Mouse (Mus musculus) megakaryocyte-erythroid progenitor cell, adult 5-6 weeks (primary cell): ENCODE measurements around the gene Ccdc12. TPM values are rescaled to one million over a fixed set of nuclear protein-coding genes. Genes with fewer than 3 reads are reported as not detected.

ENCODE experiments used
- ATAC-seq: replicated peaks from 2 replicates; pipeline ENCODE4 v1.8.0; 2016; ENCODE audit warnings: mild to moderate bottlenecking, inconsistent platforms; ENCODE audit not compliant: severe bottlenecking, poor library complexity, low FRiP score, low TSS enrichment
- total RNA-seq, 2 experiments: library from RNA; stranded (forward) in 1 of 2; stranded (reverse) in 1 of 2; fragments of 200-1000, 215-1000 nt in 1 of 2; fragments of >200 nt in 1 of 2; fragmentation: Nextera tagmentation in 1 of 2; gene quantifications; 2 replicates each; pipeline ENCODE4 v1.2.3; 2014 to 2017

Ccdc12 gene
- total RNA-seq, 2 experiments from 2014 or later = 70.8 to 110 TPM

- 0 out of 2 replicates have a peak, but pooled peaks have one; percentile 18 for ATAC-seq
Observed at GRCm38 (mm10) chr9:110729841-110730240, 73.5 kb downstream of the Ccdc12 start.

- ATAC-seq = no peak
Observed at GRCm38 (mm10) chr9:110731859-110732258, 75.6 kb downstream of the Ccdc12 start.

GRCm38 (mm10) chr9:110732623-110733022, 76.3 kb downstream of the Ccdc12 start:
- peak; percentile 91 for ATAC-seq

- ATAC-seq = no peak
Observed at GRCm38 (mm10) chr9:110733102-110733501, 76.8 kb downstream of the Ccdc12 start.

GRCm38 (mm10) chr9:110734154-110734553, 77.9 kb downstream of the Ccdc12 start:
- no peak for ATAC-seq

- ATAC-seq = no peak
Observed at GRCm38 (mm10) chr9:110736362-110736761, 80.1 kb downstream of the Ccdc12 start.

GRCm38 (mm10) chr9:110738054-110738453, 81.8 kb downstream of the Ccdc12 start:
- ATAC-seq = no peak

GRCm38 (mm10) chr9:110739961-110740360, 83.7 kb downstream of the Ccdc12 start:
- no peak for ATAC-seq

- ATAC-seq = no peak
Observed at GRCm38 (mm10) chr9:110741711-110742294, 85.5 kb downstream of the Ccdc12 start, which contains the start of gene Myl3. Myl3 (plus strand) TSS chr9:110741861.

GRCm38 (mm10) chr9:110742295-110742950, 86.1 kb downstream of the Ccdc12 start:
- ATAC-seq = no peak

- ATAC-seq = no peak
Observed at GRCm38 (mm10) chr9:110742951-110743455, 86.7 kb downstream of the Ccdc12 start.

- no peak for ATAC-seq
Observed at GRCm38 (mm10) chr9:110743456-110744323, 87.4 kb downstream of the Ccdc12 start.

GRCm38 (mm10) chr9:110745752-110746151, 89.4 kb downstream of the Ccdc12 start:
- no peak for ATAC-seq

- ATAC-seq = no peak
Observed at GRCm38 (mm10) chr9:110746238-110746637, 89.9 kb downstream of the Ccdc12 start.

- ATAC-seq = no peak
Observed at GRCm38 (mm10) chr9:110746961-110747360, 90.7 kb downstream of the Ccdc12 start, which contains the start of gene Pth1r. Pth1r (minus strand) TSS chr9:110747145.

- no peak for ATAC-seq
Observed at GRCm38 (mm10) chr9:110748451-110748850, 92.1 kb downstream of the Ccdc12 start.

GRCm38 (mm10) chr9:110750404-110751187, 94.3 kb downstream of the Ccdc12 start:
- ATAC-seq = no peak

- ATAC-seq = no peak
Observed at GRCm38 (mm10) chr9:110751412-110751811, 95.1 kb downstream of the Ccdc12 start.

GRCm38 (mm10) chr9:110752917-110753435, 96.7 kb downstream of the Ccdc12 start:
- ATAC-seq = no peak
